Mouse (Mus musculus) kidney, embryonic 15.5 days (tissue): Measurements from ENCODE around the gene Fkbp6. TPM values are rescaled to one million over a fixed set of nuclear protein-coding genes. Genes with fewer than 3 reads are reported as not detected.
"Not testable (repeated sequence)": the region's sequence is repeated elsewhere in the genome, so short reads cannot be mapped to it uniquely, and the experiment has no call there.

ENCODE experiments used
- ATAC-seq: fragments of 200-750 bp; cut with Nextera tagmentation; replicated peaks from 2 replicates; pipeline ENCODE4 v1.8.0; 2017; ENCODE audit warnings: moderate TSS enrichment; ENCODE audit not compliant: low FRiP score
- H3K27ac ChIP-seq: fragments of 300-500 bp; sonication (generic); 2 replicates; pipeline ENCODE4 v1.5.1; 2015; ENCODE audit warnings: mild to moderate bottlenecking, inconsistent platforms
- H3K27me3 ChIP-seq: fragments of 300-500 bp; sonication (generic); 2 replicates; pipeline ENCODE4 v1.6.1; 2015; ENCODE audit warnings: inconsistent platforms
- H3K36me3 ChIP-seq: fragments of 300-500 bp; sonication (generic); 2 replicates; pipeline ENCODE4 v1.6.1; 2015; ENCODE audit warnings: inconsistent platforms
- H3K4me1 ChIP-seq: fragments of 300-500 bp; sonication (generic); 2 replicates; pipeline ENCODE4 v1.6.1; 2015; ENCODE audit warnings: inconsistent platforms
- H3K4me2 ChIP-seq: fragments of 300-500 bp; sonication (generic); 2 replicates; pipeline ENCODE4 v1.6.1; 2015; ENCODE audit warnings: moderate library complexity, mild to moderate bottlenecking, inconsistent platforms
- H3K4me3 ChIP-seq: fragments of 300-500 bp; sonication (generic); replicated peaks from 2 replicates; pipeline ENCODE4 v1.5.1; 2015; ENCODE audit warnings: mild to moderate bottlenecking, inconsistent platforms
- H3K9ac ChIP-seq: fragments of 300-500 bp; sonication (generic); 2 replicates; pipeline ENCODE4 v1.6.1; 2015; ENCODE audit warnings: mild to moderate bottlenecking, inconsistent platforms
- H3K9me3 ChIP-seq: fragments of 300-500 bp; sonication (generic); replicated peaks from 2 replicates; pipeline ENCODE4 v1.6.1; 2016; ENCODE audit warnings: inconsistent platforms
- WGBS: fragments of 180-500 bp; shearing (Covaris S2); methylation state at CpG from one replicate; pipeline ENCODE4 v1.1.7; 2015; ENCODE audit warnings: mixed read lengths; 5-methylcytosine and 5-hydroxymethylcytosine counted together
- polyA plus RNA-seq: library from polyadenylated mRNA; unstranded; fragments of >200 nt; fragmentation: Nextera tagmentation; extraction: Ambion mirVana; gene quantifications from 2 replicates; pipeline ENCODE4 v1.2.1, GENCODE M21; 2015

Fkbp6 gene
- polyA plus RNA-seq, 1 experiment from 2014 or later = not detected

DNA sequence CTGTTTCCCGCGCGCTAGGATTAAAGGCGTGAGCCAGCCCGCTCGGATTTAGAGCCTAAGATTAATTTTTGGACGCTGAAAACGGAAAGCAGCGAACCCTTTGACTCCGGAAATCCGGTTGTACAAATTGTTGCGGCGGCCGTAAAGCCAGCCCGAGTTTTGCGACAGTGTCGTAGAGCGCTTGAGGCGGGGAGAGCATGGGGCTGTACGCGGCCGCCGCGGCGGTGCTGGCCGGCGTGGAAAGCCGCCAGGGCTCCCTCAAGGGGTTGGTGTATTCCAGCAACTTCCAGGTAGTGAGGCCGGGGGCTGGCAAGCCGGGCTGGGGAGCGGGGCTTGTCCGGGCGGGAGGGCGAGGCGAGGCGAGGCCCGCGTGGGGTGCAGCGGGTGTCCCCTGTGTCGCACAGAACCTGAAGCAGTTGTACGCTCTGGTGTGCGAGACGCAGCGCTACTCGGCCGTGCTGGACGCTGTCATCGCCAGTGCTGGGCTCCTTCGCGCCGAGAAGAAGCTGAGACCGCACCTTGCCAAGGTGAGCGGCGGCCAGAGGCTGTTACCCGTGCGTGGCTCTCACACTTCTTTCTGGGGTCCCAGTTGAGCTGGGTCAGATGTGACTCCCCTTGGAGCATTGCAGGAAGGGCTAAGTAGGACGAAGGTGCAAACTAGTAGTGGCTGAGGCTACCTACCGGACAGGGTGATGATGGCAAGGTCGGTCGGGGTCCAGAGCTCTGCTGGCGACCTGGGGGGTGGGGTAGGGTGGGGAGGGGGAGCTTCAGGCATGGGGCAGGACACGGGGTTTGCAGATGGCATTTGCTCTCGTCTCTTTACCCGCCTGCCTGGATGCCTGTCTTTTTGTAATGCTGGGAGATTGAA is 20.2 kb upstream of the Fkbp6 start, which contains the start of gene Nsun5:
Gene Nsun5, plus strand, starts transcription at position 167 of the 868 bp plus-strand sequence.
- ATAC-seq = peak; percentile 79
- WGBS = under 1% methylated on average over 64 of the region's 64 CpGs
- H3K36me3 ChIP-seq = peaks cover 36% of the 10 kb centered on the region

DNA sequence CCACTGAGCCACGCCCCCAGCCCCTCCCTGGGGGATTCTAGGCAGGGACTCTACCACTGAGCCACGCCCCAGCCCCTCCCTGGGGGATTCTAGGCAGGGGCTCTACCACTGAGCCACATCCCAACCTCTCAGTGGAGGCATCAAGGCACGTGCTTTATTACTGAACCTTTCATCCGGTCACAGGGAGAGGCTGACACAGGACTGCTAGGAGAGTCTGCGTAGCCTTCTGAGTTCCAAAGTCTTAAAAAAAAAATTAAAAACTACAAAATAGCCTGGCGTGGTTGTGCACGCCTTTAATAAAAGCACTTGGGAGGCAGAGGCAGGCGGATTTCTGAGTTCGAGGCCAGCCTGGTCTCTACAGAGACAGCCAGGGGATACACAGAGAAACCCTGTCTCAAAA is 19.4 kb upstream of the Fkbp6 start:
- peak overlapping the region; percentile 86 for H3K4me2 ChIP-seq
- peak overlapping the region; percentile 90 for H3K27ac ChIP-seq
- not testable (repeated sequence) for ATAC-seq, H3K9me3 ChIP-seq, H3K27me3 ChIP-seq
- H3K4me1 ChIP-seq = peaks cover 18% of the 10 kb centered on the region
- H3K4me3 ChIP-seq = peak overlapping the region; percentile 98
- H3K36me3 ChIP-seq = peaks cover 28% of the 10 kb centered on the region
- 57% methylated on average over 9 of the region's 9 CpGs for WGBS
- H3K9ac ChIP-seq = peak overlapping the region; percentile 90

More for the DNA sequence above, 20.2 kb upstream of the Fkbp6 start, which contains the start of gene Nsun5:
- no peaks in the 10 kb centered on the region for H3K27me3 ChIP-seq
- H3K4me2 ChIP-seq = peak within 1 kb of the TSS; percentile 86
- H3K4me1 ChIP-seq = peaks cover 18% of the 10 kb centered on the region
- peak within 1 kb of the TSS; percentile 90 for H3K9ac ChIP-seq
- H3K9me3 ChIP-seq = no peaks in the 10 kb centered on the region
- H3K4me3 ChIP-seq = peak within 1 kb of the TSS; percentile 98
- peak within 1 kb of the TSS; percentile 90 for H3K27ac ChIP-seq

DNA sequence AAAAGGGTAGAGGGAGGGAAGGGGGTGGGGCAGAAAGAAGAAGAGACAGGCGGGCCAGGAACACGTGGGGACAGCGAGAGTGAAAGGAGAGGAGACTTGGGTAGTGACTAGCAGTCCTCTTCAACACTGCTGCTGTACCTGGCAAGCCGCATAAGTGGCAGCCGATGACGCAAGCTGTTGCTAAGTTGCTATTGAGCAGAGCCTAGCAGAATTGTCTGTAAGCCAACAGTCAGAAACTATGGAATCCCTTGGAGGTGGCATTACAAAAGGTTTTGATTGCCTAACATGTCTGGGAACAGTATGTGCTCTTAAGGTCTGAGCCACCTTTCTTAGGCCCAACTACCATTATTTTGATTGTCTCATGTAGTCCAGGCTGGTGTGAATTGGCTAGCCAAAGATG is 18.5 kb upstream of the Fkbp6 start:
- no peak overlapping the region for H3K9ac ChIP-seq
- H3K36me3 ChIP-seq = peaks cover 19% of the 10 kb centered on the region
- H3K4me3 ChIP-seq = no peak overlapping the region
- WGBS = 79% methylated on average over 6 of the region's 6 CpGs
- no peak overlapping the region for H3K27ac ChIP-seq
- H3K4me2 ChIP-seq = no peak overlapping the region
- H3K9me3 ChIP-seq = no peaks in the 10 kb centered on the region
- peaks cover 4% of the 10 kb centered on the region; the same call in 1 of the 2 replicates for H3K27me3 ChIP-seq
- ATAC-seq = no peak
- peaks cover 18% of the 10 kb centered on the region for H3K4me1 ChIP-seq

DNA sequence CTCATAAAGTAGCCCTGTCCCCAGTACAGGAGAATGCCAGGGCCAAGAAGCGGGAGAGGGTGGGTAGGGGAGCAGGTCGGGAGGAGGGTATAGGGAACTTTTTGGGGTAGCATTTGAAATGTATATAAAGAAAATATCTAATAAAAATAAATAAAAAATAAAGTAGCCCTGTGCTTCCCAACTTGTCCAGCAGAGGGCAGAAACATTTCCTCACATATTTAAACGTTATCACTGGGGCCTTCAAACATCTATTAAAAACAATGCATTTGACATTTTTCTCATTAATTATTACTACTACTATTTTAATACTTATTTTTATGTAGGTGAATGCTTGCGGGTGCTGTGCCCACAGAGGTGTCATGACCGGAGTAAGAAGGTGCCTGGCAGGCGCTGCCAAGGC is 18.0 kb upstream of the Fkbp6 start:
- Histone ChIP-seq H3K36me3 (peaks cover 16% of the 10 kb centered on the region), H3K9me3 (no peaks in the 10 kb centered on the region), H3K27ac (no peak overlapping the region), H3K4me2 (no peak overlapping the region), H3K27me3 (peaks cover 4% of the 10 kb centered on the region; the same call in 1 of the 2 replicates), H3K4me3 (no peak overlapping the region), H3K4me1 (peaks cover 18% of the 10 kb centered on the region), H3K9ac (no peak overlapping the region)
- WGBS = 58% methylated on average over 6 of the region's 6 CpGs
- ATAC-seq = no peak

DNA sequence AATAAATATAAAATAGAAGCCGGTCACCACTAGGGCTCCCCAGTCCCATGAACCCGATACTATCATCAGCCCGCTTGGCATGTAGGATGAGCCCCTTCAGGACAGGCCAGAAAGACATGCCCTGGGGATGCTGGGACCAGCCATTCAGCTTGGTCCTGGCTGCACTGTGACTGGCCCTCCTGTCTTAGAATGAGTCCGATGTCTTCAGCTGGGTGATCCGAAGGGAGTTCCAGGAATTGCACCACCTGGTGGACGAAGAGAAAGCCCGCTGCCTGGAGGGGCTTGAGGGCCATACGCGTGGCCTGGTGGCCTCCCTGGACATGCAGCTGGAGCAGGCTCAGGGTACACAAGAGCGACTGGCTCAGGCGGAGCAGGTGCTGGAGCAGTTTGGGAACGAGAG is 13.7 kb upstream of the Fkbp6 start:
- H3K27ac ChIP-seq = no peak overlapping the region
- no peak overlapping the region for H3K9ac ChIP-seq
- 28% methylated on average over 12 of the region's 12 CpGs for WGBS
- ATAC-seq = 0 out of 2 replicates have a peak, but pooled peaks have one; percentile 25
- no peak overlapping the region for H3K4me2 ChIP-seq
- H3K36me3 ChIP-seq = no peaks in the 10 kb centered on the region
- no peak overlapping the region for H3K4me3 ChIP-seq
- H3K27me3 ChIP-seq = peaks cover 4% of the 10 kb centered on the region; the same call in 1 of the 2 replicates
- no peaks in the 10 kb centered on the region for H3K9me3 ChIP-seq
- no peaks in the 10 kb centered on the region for H3K4me1 ChIP-seq

DNA sequence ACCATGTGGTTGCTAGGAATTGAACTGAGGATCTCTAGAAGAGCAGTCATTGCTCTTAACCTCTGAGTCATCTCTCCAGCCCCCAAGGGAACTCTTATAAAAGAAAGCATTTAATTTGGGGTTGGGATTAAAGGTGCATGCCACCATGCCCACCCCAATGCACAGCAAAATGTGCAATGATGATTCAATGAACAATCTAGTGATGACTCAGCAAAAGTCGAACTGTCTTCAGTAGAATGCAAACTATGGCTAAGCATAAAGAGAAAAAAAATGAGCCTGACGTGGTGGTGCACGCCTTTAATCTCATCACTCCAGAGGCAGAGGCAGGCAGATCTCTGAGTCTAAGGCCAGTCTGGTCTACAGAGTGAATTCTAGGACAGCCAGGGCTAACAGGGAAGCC is 12.7 kb upstream of the Fkbp6 start:
- H3K27me3 ChIP-seq = peaks cover 4% of the 10 kb centered on the region; the same call in 1 of the 2 replicates
- ATAC-seq = no peak
- WGBS = 90% methylated on average over 3 of the region's 3 CpGs
- no peak overlapping the region for H3K9ac ChIP-seq
- H3K27ac ChIP-seq = no peak overlapping the region
- H3K36me3 ChIP-seq = no peaks in the 10 kb centered on the region
- no peaks in the 10 kb centered on the region for H3K4me1 ChIP-seq
- H3K4me3 ChIP-seq = no peak overlapping the region
- no peak overlapping the region for H3K4me2 ChIP-seq
- 0 out of 2 replicates have a peak, but pooled peaks cover 2% of the 10 kb centered on the region for H3K9me3 ChIP-seq

DNA sequence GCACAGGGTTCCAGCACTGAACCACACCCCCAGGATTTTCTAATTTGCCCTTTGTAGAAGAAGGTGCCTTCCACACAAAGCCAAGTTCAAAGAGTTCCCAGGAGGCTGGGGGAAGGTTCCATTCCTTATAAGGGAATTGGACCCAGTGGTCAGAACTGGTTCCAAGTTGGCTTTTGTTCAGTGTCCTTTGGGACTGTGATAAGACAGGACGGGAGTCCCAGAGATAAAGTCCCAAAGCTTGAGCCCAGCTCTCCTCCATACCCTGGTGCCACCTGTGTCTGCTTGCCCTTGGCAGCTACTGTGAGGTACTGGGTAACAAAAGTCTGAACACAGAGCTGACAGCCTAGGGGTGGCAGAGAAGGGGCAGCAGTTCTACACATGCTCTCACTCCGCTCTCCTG is 9.9 kb upstream of the Fkbp6 start:
- Histone ChIP-seq H3K27ac (no peak overlapping the region), H3K9ac (no peak overlapping the region), H3K4me2 (no peak overlapping the region), H3K4me3 (no peak overlapping the region), H3K36me3 (no peaks in the 10 kb centered on the region), H3K4me1 (no peaks in the 10 kb centered on the region), H3K9me3 (0 out of 2 replicates have a peak, but pooled peaks cover 3% of the 10 kb centered on the region), H3K27me3 (peaks cover 4% of the 10 kb centered on the region; the same call in 1 of the 2 replicates)
- WGBS = 87% methylated on average over 2 of the region's 2 CpGs
- no peak for ATAC-seq

DNA sequence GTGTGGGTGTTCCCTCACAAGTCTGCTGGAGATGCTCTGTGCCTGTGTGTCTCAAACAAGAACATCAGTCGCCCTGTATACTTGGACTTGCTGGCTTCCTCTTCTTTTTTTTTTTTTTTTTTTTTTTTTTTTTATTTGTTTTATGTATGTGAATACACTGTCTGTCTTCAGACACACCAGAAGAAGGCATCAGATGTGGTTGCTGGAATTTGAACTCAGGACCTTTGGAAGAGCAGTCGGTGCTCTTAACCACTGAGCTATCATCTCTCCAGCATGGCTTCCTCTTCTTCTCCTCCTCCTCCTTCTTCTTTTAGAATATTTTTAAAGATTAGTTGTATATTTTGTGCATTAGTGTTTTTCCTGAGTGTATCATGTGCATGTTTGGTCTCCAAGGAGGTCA is 7.7 kb upstream of the Fkbp6 start:
- no peaks in the 10 kb centered on the region for H3K36me3 ChIP-seq
- ATAC-seq = no peak; the same call in 1 of the 2 replicates
- no peak overlapping the region for H3K9ac ChIP-seq
- 0 out of 2 replicates have a peak, but pooled peaks cover 3% of the 10 kb centered on the region for H3K9me3 ChIP-seq
- peaks cover 16% of the 10 kb centered on the region for H3K27me3 ChIP-seq
- no peaks in the 10 kb centered on the region for H3K4me1 ChIP-seq
- H3K4me2 ChIP-seq = no peak overlapping the region
- 88% methylated on average over 2 of the region's 2 CpGs for WGBS
- H3K4me3 ChIP-seq = no peak overlapping the region
- H3K27ac ChIP-seq = no peak overlapping the region

DNA sequence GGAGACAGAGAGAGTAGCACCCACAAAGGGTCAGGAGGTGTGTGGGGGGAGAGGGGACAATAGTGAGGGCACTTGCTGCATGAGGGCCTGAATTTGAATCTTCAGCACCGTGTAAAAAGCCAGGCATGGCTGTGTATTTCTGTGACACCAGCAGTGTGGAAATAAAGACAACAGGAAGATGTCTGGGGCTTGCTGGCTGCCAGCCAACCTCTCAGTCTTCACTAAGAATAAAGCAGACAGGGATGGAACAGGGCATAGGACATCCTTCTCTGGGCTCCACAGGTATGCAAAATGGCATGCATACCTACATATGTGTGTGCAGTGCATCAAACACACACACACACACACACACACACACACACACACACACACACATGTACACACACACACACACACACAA is 6.2 kb upstream of the Fkbp6 start:
- Histone ChIP-seq H3K4me1 (no peaks in the 10 kb centered on the region), H3K9me3 (0 out of 2 replicates have a peak, but pooled peaks cover 3% of the 10 kb centered on the region), H3K9ac (no peak overlapping the region), H3K4me3 (no peak overlapping the region), H3K36me3 (no peaks in the 10 kb centered on the region), H3K27ac (no peak overlapping the region), H3K27me3 (peaks cover 20% of the 10 kb centered on the region), H3K4me2 (no peak overlapping the region)
- WGBS = 33% methylated on average over 1 of the region's 1 CpGs
- no peak for ATAC-seq

DNA sequence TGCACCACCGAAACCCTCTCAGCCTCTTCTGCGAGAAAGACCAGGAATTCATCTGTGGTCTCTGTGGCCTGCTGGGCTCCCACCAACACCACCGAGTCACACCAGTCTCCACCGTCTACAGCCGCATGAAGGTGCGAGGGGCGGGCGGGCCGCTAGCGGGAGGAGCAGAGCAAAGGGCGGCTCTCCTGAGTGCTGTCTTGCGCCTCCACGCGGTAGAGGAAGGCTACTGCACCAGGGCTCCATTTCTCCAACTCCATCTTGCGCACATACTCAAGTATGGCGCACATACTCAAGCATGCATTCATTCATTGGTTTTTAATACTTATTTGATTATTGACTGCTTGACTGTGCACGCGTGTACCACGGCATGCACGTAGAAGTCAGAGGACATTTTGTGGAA is 3.7 kb upstream of the Fkbp6 start:
- H3K4me3 ChIP-seq = no peak overlapping the region
- WGBS = 21% methylated on average over 20 of the region's 20 CpGs
- H3K4me2 ChIP-seq = no peak overlapping the region; the same call in 1 of the 2 replicates
- no peak overlapping the region for H3K27ac ChIP-seq
- 0 out of 2 replicates have a peak, but pooled peaks cover 3% of the 10 kb centered on the region for H3K9me3 ChIP-seq
- no peaks in the 10 kb centered on the region for H3K36me3 ChIP-seq
- H3K4me1 ChIP-seq = no peaks in the 10 kb centered on the region
- no peak overlapping the region for H3K9ac ChIP-seq
- ATAC-seq = no peak
- H3K27me3 ChIP-seq = peaks cover 20% of the 10 kb centered on the region

DNA sequence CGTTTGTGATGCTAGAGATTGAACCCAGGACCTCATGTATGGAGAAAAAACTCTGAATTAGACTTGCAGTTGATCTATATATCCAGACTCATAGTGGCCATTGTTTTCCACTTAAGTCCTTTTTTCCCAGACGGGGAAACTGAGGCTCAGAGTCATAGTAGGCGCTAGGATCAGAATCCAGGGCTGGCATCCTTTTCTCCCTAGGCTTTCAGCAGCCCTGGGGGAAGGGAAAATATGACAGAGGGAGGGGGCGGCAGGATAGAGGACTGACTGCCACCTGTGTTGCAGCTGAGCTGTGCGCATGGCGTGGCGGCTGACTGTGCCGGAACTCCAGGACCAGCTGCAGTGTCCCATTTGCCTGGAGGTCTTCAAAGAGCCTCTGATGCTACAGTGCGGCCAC is 3.2 kb upstream of the Fkbp6 start, which contains the start of gene Trim50:
Gene Trim50, plus strand, starts transcription at position 301 of the 400 bp plus-strand sequence.
- no peak within 1 kb of the TSS for H3K9ac ChIP-seq
- WGBS = 59% methylated on average over 9 of the region's 9 CpGs
- H3K27me3 ChIP-seq = peaks cover 20% of the 10 kb centered on the region
- H3K36me3 ChIP-seq = no peaks in the 10 kb centered on the region
- H3K4me2 ChIP-seq = no peak within 1 kb of the TSS; the same call in 1 of the 2 replicates
- H3K4me3 ChIP-seq = no peak within 1 kb of the TSS
- no peak for ATAC-seq
- H3K9me3 ChIP-seq = 0 out of 2 replicates have a peak, but pooled peaks cover 3% of the 10 kb centered on the region
- no peak within 1 kb of the TSS for H3K27ac ChIP-seq
- H3K4me1 ChIP-seq = no peaks in the 10 kb centered on the region

DNA sequence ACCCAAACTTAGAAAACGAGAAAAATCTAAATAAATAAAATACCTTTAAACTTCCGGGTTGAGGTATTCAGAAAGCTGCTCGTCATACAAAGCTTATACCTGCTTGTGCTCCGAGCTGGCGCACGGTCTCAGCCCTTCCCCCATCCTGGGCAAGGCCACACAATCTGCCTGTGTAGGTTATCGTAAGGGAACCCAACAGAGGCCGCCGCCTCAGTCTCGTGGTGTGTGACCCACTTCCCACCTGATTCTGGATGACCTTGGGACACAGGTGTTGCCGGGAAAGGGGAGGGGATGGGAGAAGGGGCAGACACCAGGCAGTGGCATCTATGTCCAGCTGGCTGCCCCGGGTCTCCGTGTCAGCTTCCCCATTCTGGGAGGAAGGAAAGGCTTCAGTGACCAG is 1.8 kb upstream of the Fkbp6 start:
- H3K36me3 ChIP-seq = no peaks in the 10 kb centered on the region

More for the DNA sequence above, 1.8 kb upstream of the Fkbp6 start:
- H3K27ac ChIP-seq = no peak overlapping the region
- ATAC-seq = no peak
- 82% methylated on average over 13 of the region's 13 CpGs for WGBS
- peaks cover 20% of the 10 kb centered on the region for H3K27me3 ChIP-seq
- no peaks in the 10 kb centered on the region for H3K9me3 ChIP-seq
- H3K4me3 ChIP-seq = no peak overlapping the region
- no peak overlapping the region for H3K9ac ChIP-seq
- no peak overlapping the region for H3K4me2 ChIP-seq
- H3K4me1 ChIP-seq = no peaks in the 10 kb centered on the region
